Mouse (Mus musculus): Measurements from ENCODE around the gene Tmcc3.

DNA sequence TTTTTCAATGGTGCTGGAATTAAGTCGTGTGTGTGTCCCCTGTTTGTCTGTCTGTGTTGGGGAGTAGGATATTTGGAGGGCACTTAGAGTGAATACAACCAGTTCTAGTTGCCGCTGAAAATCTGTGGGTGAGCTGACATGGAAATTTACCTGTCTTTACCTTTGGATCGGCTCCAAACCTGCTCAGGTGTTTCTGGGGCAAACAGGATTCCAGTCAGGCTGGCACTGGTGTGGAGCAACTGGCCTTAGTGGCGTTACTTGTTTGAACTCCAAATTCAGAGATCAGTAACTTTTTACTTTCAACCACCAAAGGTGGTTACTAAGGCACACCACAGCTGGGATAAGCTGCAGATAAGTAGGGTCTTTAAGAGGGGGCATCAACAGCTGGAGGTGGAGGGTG, 1.4 kb downstream of the Tmcc3 start:
- TF ChIP-seq ZNF384 (IDR thresholded peaks at IDR 0.05; ENCODE audit: low read depth, low read length) (no peak), ZC3H11A (IDR thresholded peaks at IDR 0.05; ENCODE audit: borderline replicate concordance, low read depth, low read length) (no peak), MAFK (IDR thresholded peaks at IDR 0.05; ENCODE audit: insufficient read depth, low read depth, low read length) (no peak)
